Mouse (Mus musculus) stomach, embryonic 14.5 days (tissue): Measurements from ENCODE around the gene Hpd. TPM values are rescaled to one million over a fixed set of nuclear protein-coding genes. Genes with fewer than 3 reads are reported as not detected.

Experiments used
- ATAC-seq: fragments of 200-750 bp; cut with Nextera tagmentation; 2 replicates; pipeline ENCODE4 v1.8.0; 2017; ENCODE audit warnings: low read depth, moderate TSS enrichment; ENCODE audit not compliant: insufficient number of reproducible peaks, insufficient read depth, low FRiP score
- H3K27ac ChIP-seq: fragments of 300-500 bp; sonication (generic); 2 replicates; pipeline ENCODE4 v1.5.1; 2014; ENCODE audit warnings: mild to moderate bottlenecking, low read length, moderate library complexity, mixed read lengths
- H3K27me3 ChIP-seq: fragments of 300-500 bp; sonication (generic); 2 replicates; pipeline ENCODE4 v1.6.1; 2014; ENCODE audit warnings: low read length, control low read depth, mixed read lengths; ENCODE audit not compliant: control insufficient read depth, insufficient read depth
- H3K36me3 ChIP-seq: fragments of 300-500 bp; sonication (generic); 2 replicates; pipeline ENCODE4 v1.6.1; 2014; ENCODE audit warnings: mild to moderate bottlenecking, control low read depth, low read length, moderate library complexity, mixed read lengths; ENCODE audit not compliant: control insufficient read depth, insufficient read depth
- H3K4me1 ChIP-seq: fragments of 300-500 bp; sonication (generic); 2 replicates; pipeline ENCODE4 v1.6.1; 2014; ENCODE audit warnings: low read length, control low read depth, mixed read lengths; ENCODE audit not compliant: control insufficient read depth, insufficient read depth
- H3K4me2 ChIP-seq: fragments of 300-500 bp; sonication (generic); replicated peaks from 2 replicates; pipeline ENCODE4 v1.6.1; 2014; ENCODE audit warnings: low read depth, low read length, control low read depth
- H3K4me3 ChIP-seq: fragments of 300-500 bp; sonication (generic); 2 replicates; pipeline ENCODE4 v1.5.1; 2014; ENCODE audit warnings: low read depth, low read length, control low read depth
- H3K9ac ChIP-seq: fragments of 300-500 bp; sonication (generic); replicated peaks from 2 replicates; pipeline ENCODE4 v1.6.1; 2014; ENCODE audit warnings: low read depth, mild to moderate bottlenecking, control low read depth, low read length, moderate library complexity, mixed read lengths
- H3K9me3 ChIP-seq: fragments of 300-500 bp; sonication (generic); 2 replicates; pipeline ENCODE4 v1.6.1; 2016; ENCODE audit warnings: low read depth, low read length, control low read depth; ENCODE audit not compliant: control insufficient read depth
- WGBS: fragments of 180-500 bp; shearing (Covaris S2); extraction: QIAGEN DNeasy Blood & Tissue Kit; methylation state at CpG from one replicate; pipeline ENCODE4 v1.1.7; 2014; 5-methylcytosine and 5-hydroxymethylcytosine counted together
- polyA plus RNA-seq: library from polyadenylated mRNA; unstranded; fragments of >200 nt; fragmentation: Nextera tagmentation; extraction: Ambion mirVana; gene quantifications from 2 replicates; pipeline ENCODE4 v1.2.1, GENCODE M21; 2014

Hpd gene
- polyA plus RNA-seq, 1 experiment from 2014 or later, result not detected

DNA sequence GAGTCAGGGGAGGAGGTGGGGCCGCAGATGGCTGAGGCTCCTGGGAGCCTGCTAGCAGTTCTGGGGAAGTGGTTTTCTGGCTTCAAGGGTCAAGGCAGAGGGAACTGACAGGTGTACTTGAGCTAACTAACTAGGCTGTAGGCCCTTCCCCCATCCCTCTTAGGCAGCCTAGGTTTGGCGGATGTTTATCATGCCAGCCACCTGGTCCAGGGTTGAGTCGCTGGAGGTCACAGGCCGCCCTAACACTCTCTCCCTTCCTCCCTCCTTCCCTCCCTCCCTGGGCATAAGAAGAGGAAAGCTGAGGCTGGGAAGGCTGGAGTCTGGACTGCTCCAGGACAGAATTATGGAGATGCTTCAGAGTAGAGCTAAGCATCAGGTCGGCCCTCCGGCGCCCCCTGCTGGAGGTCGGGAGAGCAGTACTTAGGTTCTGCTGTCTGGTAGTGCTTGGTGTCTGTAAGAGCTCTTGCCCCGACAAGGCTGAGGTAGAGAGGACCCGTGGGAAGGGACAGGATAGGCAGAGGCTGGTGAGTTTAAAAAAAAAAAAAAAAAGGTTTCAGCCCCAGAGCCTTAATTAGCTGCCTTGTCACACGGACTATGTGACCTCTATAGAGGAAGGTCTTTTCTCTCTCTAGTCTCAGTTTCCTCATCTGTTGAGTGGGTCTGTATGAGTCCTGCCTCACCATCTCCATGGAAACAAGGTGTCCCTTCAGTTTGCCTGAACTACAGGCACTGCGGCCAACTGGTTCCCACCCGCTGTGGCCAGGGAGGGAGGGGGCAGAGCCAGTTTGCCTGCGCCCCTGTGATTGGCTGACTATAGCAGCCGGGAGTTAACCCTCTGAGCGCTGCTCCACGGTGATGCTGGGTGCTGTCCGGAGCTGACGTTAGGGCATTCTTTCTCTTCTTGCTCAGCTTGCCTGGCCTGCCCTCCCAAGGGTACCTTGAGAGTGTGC is 32.8 kb downstream of the Hpd start:
- ATAC-seq, result peak; percentile 83
- 6% methylated on average over 19 of the region's 19 CpGs for WGBS
- Histone ChIP-seq H3K36me3 (peaks cover 67% of the 10 kb centered on the region), H3K4me2 (peak overlapping the region; percentile 47), H3K4me3 (peak overlapping the region; percentile 28), H3K27ac (0 out of 2 replicates have a peak overlapping the region, but pooled peaks have one; percentile 7), H3K4me1 (peaks cover 42% of the 10 kb centered on the region), H3K9ac (no peak overlapping the region), H3K9me3 (no peaks in the 10 kb centered on the region), H3K27me3 (no peaks in the 10 kb centered on the region)

GRCm38 (mm10) chr5:123148073-123148722 is 34.3 kb downstream of the Hpd start:
- ATAC-seq, result no peak
- Histone ChIP-seq H3K36me3 (peaks cover 58% of the 10 kb centered on the region), H3K4me1 (peaks cover 52% of the 10 kb centered on the region), H3K4me2 (no peak overlapping the region), H3K9me3 (no peaks in the 10 kb centered on the region), H3K27me3 (no peaks in the 10 kb centered on the region), H3K9ac (no peak overlapping the region), H3K4me3 (no peak overlapping the region), H3K27ac (no peak overlapping the region)
- 81% methylated on average over 25 of the region's 25 CpGs for WGBS

DNA sequence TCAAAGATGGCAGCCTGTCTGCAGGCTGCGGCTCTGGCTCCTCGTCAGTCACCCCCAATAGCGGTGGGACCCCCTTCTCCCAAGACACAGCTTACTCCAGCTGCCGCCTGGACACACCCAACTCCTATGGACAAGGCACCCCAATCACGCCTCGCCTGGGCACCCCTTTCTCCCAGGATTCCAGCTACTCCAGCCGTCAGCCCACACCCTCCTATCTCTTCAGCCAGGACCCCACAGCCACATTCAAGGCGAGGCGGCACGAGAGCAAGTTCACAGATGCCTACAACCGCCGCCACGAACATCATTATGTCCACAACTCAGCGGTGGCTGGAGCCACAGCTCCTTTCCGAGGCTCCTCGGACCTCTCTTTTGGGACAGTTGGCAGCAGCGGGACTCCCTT is 35.0 kb downstream of the Hpd start:
- Histone ChIP-seq H3K4me3 (no peak overlapping the region), H3K4me2 (no peak overlapping the region), H3K27ac (no peak overlapping the region), H3K9me3 (no peaks in the 10 kb centered on the region), H3K4me1 (peaks cover 52% of the 10 kb centered on the region), H3K36me3 (peaks cover 52% of the 10 kb centered on the region), H3K9ac (no peak overlapping the region), H3K27me3 (no peaks in the 10 kb centered on the region)
- 85% methylated on average over 17 of the region's 17 CpGs for WGBS
- no peak for ATAC-seq

- ATAC-seq, result no peak
- Histone ChIP-seq H3K27me3 (no peaks in the 10 kb centered on the region), H3K4me1 (peaks cover 50% of the 10 kb centered on the region), H3K4me3 (no peak overlapping the region), H3K27ac (no peak overlapping the region), H3K36me3 (peaks cover 41% of the 10 kb centered on the region), H3K9ac (no peak overlapping the region), H3K9me3 (no peaks in the 10 kb centered on the region), H3K4me2 (no peak overlapping the region)
- WGBS, result 92% methylated on average over 11 of the region's 11 CpGs
Measured at GRCm38 (mm10) chr5:123146357-123146756, 36.2 kb downstream of the Hpd start.

DNA sequence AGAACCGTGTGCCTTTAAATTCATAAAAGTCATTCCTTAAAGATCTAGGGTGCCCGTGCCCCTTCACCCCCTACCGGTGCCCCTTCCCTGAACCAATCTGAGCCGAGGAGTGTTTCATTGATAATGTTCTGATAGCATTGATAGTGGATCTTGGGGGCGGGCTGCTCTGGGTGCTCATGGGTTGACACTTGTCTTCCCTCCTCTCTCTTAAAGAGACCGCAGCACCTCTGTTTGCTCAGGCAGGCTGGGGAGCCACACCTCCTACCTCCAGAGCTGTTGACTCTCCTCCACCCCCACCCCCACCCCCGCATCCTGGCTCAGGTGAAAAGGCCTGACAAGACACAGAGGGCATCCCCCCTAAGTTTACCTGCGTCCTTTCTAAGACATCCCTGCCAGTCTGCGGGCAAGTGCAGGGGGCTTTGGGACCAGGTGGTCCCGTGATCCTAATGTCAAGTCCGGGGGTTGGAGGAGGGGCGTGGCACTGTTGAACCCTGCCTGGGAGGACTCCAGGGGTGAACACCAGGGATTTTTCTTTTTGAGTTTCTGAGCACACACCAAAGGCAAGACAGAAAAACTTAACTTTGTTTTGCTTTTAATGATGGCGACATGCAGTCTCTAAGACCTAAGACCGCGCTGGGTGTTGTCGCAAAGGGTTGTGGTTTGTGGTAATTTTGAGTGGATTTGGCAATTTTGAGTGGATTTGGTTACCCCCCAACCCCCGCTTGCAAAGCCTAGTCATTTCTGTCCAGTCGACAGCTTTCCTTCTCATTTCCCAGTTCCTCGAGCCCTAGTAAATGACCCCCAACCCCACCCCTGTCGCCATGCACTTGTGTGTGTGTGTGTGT is 37.6 kb downstream of the Hpd start:
- Histone ChIP-seq H3K27ac (peak overlapping the region; percentile 21; the same call in 1 of the 2 replicates), H3K9ac (no peak overlapping the region), H3K4me2 (peak overlapping the region; percentile 100), H3K36me3 (peaks cover 41% of the 10 kb centered on the region), H3K4me1 (peaks cover 37% of the 10 kb centered on the region), H3K4me3 (peak overlapping the region; percentile 84), H3K9me3 (no peaks in the 10 kb centered on the region), H3K27me3 (no peaks in the 10 kb centered on the region)
- WGBS, result 28% methylated on average over 20 of the region's 20 CpGs
- ATAC-seq, result no peak

DNA sequence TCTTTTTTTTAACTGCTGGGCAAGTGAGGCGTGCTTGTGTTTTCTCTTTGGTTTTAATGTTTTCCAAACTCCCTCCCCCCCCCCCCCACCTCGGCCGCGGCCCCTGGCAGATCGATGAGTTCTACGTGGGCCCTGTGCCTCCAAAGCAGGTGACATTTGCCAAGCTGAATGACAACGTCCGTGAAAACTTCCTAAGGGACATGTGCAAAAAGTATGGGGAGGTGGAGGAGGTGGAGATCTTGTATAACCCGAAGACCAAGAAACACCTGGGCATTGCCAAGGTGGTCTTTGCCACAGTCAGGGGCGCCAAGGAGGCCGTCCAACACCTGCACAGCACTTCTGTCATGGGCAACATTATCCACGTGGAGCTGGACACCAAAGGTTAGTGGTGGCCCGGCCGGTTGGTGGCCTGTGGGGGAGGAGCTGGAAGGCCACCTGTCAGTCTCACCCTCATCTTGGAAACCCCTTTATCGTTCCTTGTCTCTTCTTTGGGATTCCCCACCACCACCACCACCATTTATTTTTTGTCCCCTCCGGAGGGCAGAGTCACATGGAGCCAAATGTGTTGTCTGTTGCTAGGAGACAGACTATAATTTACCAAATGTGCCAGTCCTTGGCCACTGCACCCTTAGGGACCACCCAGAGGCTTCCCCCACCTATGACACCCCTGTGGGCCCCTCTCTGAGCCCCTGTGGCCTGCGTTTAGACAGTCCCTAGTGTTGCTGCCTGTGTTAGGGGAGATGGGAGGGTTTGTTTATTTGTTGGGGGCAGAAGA is 38.4 kb downstream of the Hpd start:
- H3K9me3 ChIP-seq, result no peaks in the 10 kb centered on the region
- peak overlapping the region; percentile 100; the same call in 1 of the 2 replicates for H3K27ac ChIP-seq
- WGBS, result 4% methylated on average over 17 of the region's 17 CpGs
- peaks cover 29% of the 10 kb centered on the region for H3K4me1 ChIP-seq
- no peak for ATAC-seq
- H3K4me2 ChIP-seq, result peak overlapping the region; percentile 100
- peak overlapping the region; percentile 30; the same call in 1 of the 2 replicates for H3K9ac ChIP-seq
- H3K27me3 ChIP-seq, result no peaks in the 10 kb centered on the region
- H3K36me3 ChIP-seq, result peaks cover 38% of the 10 kb centered on the region
- peak overlapping the region; percentile 84 for H3K4me3 ChIP-seq

GRCm38 (mm10) chr5:123143251-123143970 is 39.1 kb downstream of the Hpd start:
- peak overlapping the region; percentile 100 for H3K27ac ChIP-seq
- H3K27me3 ChIP-seq, result no peaks in the 10 kb centered on the region
- peak overlapping the region; percentile 100 for H3K4me2 ChIP-seq
- H3K9me3 ChIP-seq, result no peaks in the 10 kb centered on the region
- peaks cover 22% of the 10 kb centered on the region; the same call in 1 of the 2 replicates for H3K4me1 ChIP-seq
- peaks cover 30% of the 10 kb centered on the region for H3K36me3 ChIP-seq
- H3K4me3 ChIP-seq, result peak overlapping the region; percentile 84
- H3K9ac ChIP-seq, result peak overlapping the region; percentile 98
- WGBS, result under 1% methylated on average over 24 of the region's 24 CpGs
- no peak for ATAC-seq
